Mouse (Mus musculus) ES-E14 (cell line): Measurements from ENCODE around the gene Nacc2. TPM values are rescaled to one million over a fixed set of nuclear protein-coding genes. Genes with fewer than 3 reads are reported as not detected.

ENCODE experiments used
- DNase-seq: peaks from one replicate; pipeline ENCODE4 v3.0.0-alpha.2; 2013; ENCODE audit warnings: low read depth, low spot score
- H3K27ac ChIP-seq: 2 replicates; pipeline ENCODE4 v1.5.1; 2012; ENCODE audit warnings: low read depth, mild to moderate bottlenecking, low read length, moderate library complexity, mixed read lengths; ENCODE audit not compliant: poor library complexity, insufficient read depth, severe bottlenecking
- H3K36me3 ChIP-seq: 2 replicates; pipeline ENCODE4 v1.6.1; 2012; ENCODE audit warnings: mild to moderate bottlenecking, low read length, moderate library complexity, mixed read lengths; ENCODE audit not compliant: control insufficient read depth, poor library complexity, insufficient read depth, severe bottlenecking
- H3K4me1 ChIP-seq, 2 experiments: fragments of 150-350 bp in 1 of 2; sonication (generic) in 1 of 2; 2 replicates each; pipeline ENCODE4 v1.6.1; 2012; ENCODE audit warnings: low read length in 2 of 2, mild to moderate bottlenecking in 1 of 2, mixed read lengths in 1 of 2; ENCODE audit not compliant: control insufficient read depth in 2 of 2, insufficient read depth in 2 of 2, poor library complexity in 1 of 2
- H3K4me3 ChIP-seq, 2 experiments: fragments of 150-350 bp in 1 of 2; sonication (generic) in 1 of 2; 2 replicates each; pipeline ENCODE4 v1.5.1; 2012; ENCODE audit warnings: low read length in 2 of 2, low read depth in 1 of 2, mild to moderate bottlenecking in 1 of 2, mixed read lengths in 1 of 2; ENCODE audit not compliant: insufficient read depth in 1 of 2, poor library complexity in 1 of 2, severe bottlenecking in 1 of 2
- H3K9ac ChIP-seq: 2 replicates; pipeline ENCODE4 v1.6.1; 2012; ENCODE audit warnings: low read depth, mild to moderate bottlenecking, low read length, mixed read lengths; ENCODE audit not compliant: poor library complexity, insufficient read depth, severe bottlenecking
- H3K9me3 ChIP-seq: fragments of 150-350 bp; sonication (generic); 2 replicates; pipeline ENCODE4 v1.6.1; 2012; ENCODE audit warnings: low read depth, mild to moderate bottlenecking, low read length; ENCODE audit not compliant: control insufficient read depth, insufficient read depth
- CHD2 ChIP-seq: IDR thresholded peaks from 2 replicates; pipeline ENCODE4 v1.6.1; 2014; ENCODE audit warnings: mild to moderate bottlenecking, low read depth, low read length, inconsistent platforms
- HCFC1 ChIP-seq: IDR thresholded peaks from 2 replicates; pipeline ENCODE4 v1.6.1; 2012; ENCODE audit warnings: low read length, inconsistent platforms, borderline replicate concordance; ENCODE audit not compliant: insufficient read depth
- MAFK ChIP-seq: IDR thresholded peaks from 2 replicates; pipeline ENCODE4 v1.6.1; 2014; ENCODE audit warnings: mild to moderate bottlenecking, low read depth, low read length, inconsistent platforms; ENCODE audit not compliant: insufficient read depth
- ZC3H11A ChIP-seq: IDR thresholded peaks from 2 replicates; pipeline ENCODE4 v1.6.1; 2012; ENCODE audit warnings: low read depth, mild to moderate bottlenecking, inconsistent platforms, low read length, borderline replicate concordance
- ZNF384 ChIP-seq: IDR thresholded peaks from 2 replicates; pipeline ENCODE4 v1.6.1; 2012; ENCODE audit warnings: low read depth, low read length, inconsistent platforms
- in situ Hi-C, 2 experiments: fragments of 600-800 bp; cut with MboI; formaldehyde crosslinking; loops; one replicate each; pipeline ENCODE4 v1.15.1; 2025; ENCODE audit warnings: low sequenced_read_pairs in 2 of 2, inconsistent platforms in 1 of 2; ENCODE audit not compliant: unreplicated experiment in 2 of 2
- total RNA-seq: library from RNA; depleted of rRNA; stranded (reverse); fragments of 300-350 nt; gene quantifications from 2 replicates; pipeline ENCODE4 v1.2.3, GENCODE M21; 2012

The Nacc2 gene
- total RNA-seq, 1 experiment: 4.8 TPM

GRCm38 (mm10) chr2:26116550-26116949 lies 6.5 kb downstream of the Nacc2 start:
- H3K9ac ChIP-seq: no peak overlapping the region
- DNase-seq: no peak
- in situ Hi-C loops: no loop called here
- H3K9me3 ChIP-seq: no peaks in the 10 kb centered on the region
- H3K27ac ChIP-seq: no peak overlapping the region
- TF ChIP-seq HCFC1 (no peak), MAFK (no peak), ZNF384 (no peak)
- peaks cover 7 to 14% of the 10 kb centered on the region in 2 experiments; a peak in 2 of 4 replicates for H3K4me1 ChIP-seq
- H3K4me3 ChIP-seq: no peak overlapping the region
- H3K36me3 ChIP-seq: no peaks in the 10 kb centered on the region

GRCm38 (mm10) chr2:26115215-26115614 lies 7.8 kb downstream of the Nacc2 start:
- no peaks in the 10 kb centered on the region for H3K9me3 ChIP-seq
- H3K27ac ChIP-seq: no peak overlapping the region
- in situ Hi-C loops: no loop called here
- no peak overlapping the region for H3K4me3 ChIP-seq
- H3K36me3 ChIP-seq: no peaks in the 10 kb centered on the region
- H3K9ac ChIP-seq: no peak overlapping the region
- H3K4me1 ChIP-seq: peaks cover 7 to 14% of the 10 kb centered on the region in 2 experiments; a peak in 2 of 4 replicates
- TF ChIP-seq ZNF384 (no peak), ZC3H11A (no peak), MAFK (no peak), HCFC1 (no peak), CHD2 (no peak)
- no peak for DNase-seq

GRCm38 (mm10) chr2:26108237-26108636 lies 14.8 kb downstream of the Nacc2 start:
- TF ChIP-seq ZC3H11A (no peak), ZNF384 (no peak), MAFK (no peak), CHD2 (no peak), HCFC1 (no peak)
- H3K9ac ChIP-seq: no peak overlapping the region
- H3K27ac ChIP-seq: no peak overlapping the region
- no peaks in the 10 kb centered on the region for H3K36me3 ChIP-seq
- no peaks in the 10 kb centered on the region for H3K4me1 ChIP-seq
- no peak overlapping the region for H3K4me3 ChIP-seq
- in situ Hi-C loops: no loop called here
- H3K9me3 ChIP-seq: no peaks in the 10 kb centered on the region
- DNase-seq: no peak

GRCm38 (mm10) chr2:26107011-26107410 lies 16.0 kb downstream of the Nacc2 start:
- Histone ChIP-seq H3K4me3 (no peak overlapping the region), H3K36me3 (no peaks in the 10 kb centered on the region), H3K9me3 (no peaks in the 10 kb centered on the region), H3K9ac (no peak overlapping the region), H3K27ac (no peak overlapping the region), H3K4me1 (no peaks in the 10 kb centered on the region)
- no peak for TF ChIP-seq MAFK
- no peak for TF ChIP-seq CHD2
- no peak for TF ChIP-seq ZNF384
- TF ChIP-seq HCFC1: no peak
- TF ChIP-seq ZC3H11A: no peak
- in situ Hi-C loops: no loop called here
- no peak for DNase-seq

- Histone ChIP-seq H3K27ac (no peak overlapping the region; the same call in 1 of the 2 replicates), H3K9me3 (no peaks in the 10 kb centered on the region), H3K36me3 (no peaks in the 10 kb centered on the region), H3K4me1 (no peaks in the 10 kb centered on the region), H3K4me3 (no peak overlapping the region), H3K9ac (no peak overlapping the region)
- TF ChIP-seq CHD2 (no peak), ZC3H11A (no peak), ZNF384 (no peak), MAFK (no peak), HCFC1 (no peak)
- in situ Hi-C loops: no loop called here
- no peak for DNase-seq
These were observed 16.8 kb downstream of the Nacc2 start for GRCm38 (mm10) chr2:26106233-26106632.
